Mouse (Mus musculus) bone marrow, adult 2 months (tissue): ENCODE data around the gene Olfml3.

ENCODE experiments used
- CTCF ChIP-seq: fragments of 200-500 bp; IDR thresholded peaks from 2 replicates; pipeline ENCODE4 v1.5.1; 2011; ENCODE audit warnings: low read length, control low read depth; ENCODE audit not compliant: control insufficient read depth, insufficient read depth
- POLR2A ChIP-seq: fragments of 200-500 bp; IDR thresholded peaks from 2 replicates; pipeline ENCODE4 v1.6.1; 2011; ENCODE audit warnings: low read depth, mild to moderate bottlenecking, control low read depth, low read length, borderline replicate concordance; ENCODE audit not compliant: control insufficient read depth

- TF ChIP-seq CTCF (no peak), POLR2A (no peak)
Measured at GRCm38 (mm10) chr3:103716774-103717760, 20.7 kb downstream of the Olfml3 start.
